Mouse (Mus musculus) myocyte (in vitro differentiated cells): ENCODE results near the gene Cd81. TPM values are rescaled to one million over a fixed set of nuclear protein-coding genes. Genes with fewer than 3 reads are reported as not detected.

Source experiments
- H3K27me3 ChIP-seq: one replicate; pipeline ENCODE4 v1.6.1; 2011; ENCODE audit not compliant: control insufficient read depth, insufficient read depth, insufficient read length
- H3K36me3 ChIP-seq: one replicate; pipeline ENCODE4 v1.6.1; 2011; ENCODE audit not compliant: control insufficient read depth, insufficient read depth
- H3K4me2 ChIP-seq: one replicate; pipeline ENCODE4 v1.6.1; 2011; ENCODE audit warnings: low read depth, control low read depth
- H3K4me3 ChIP-seq: one replicate; pipeline ENCODE4 v1.5.1; 2011; ENCODE audit warnings: mild to moderate bottlenecking, control low read depth, moderate library complexity
- H3K79me2 ChIP-seq: one replicate; pipeline ENCODE4 v1.6.1; 2011; ENCODE audit not compliant: control insufficient read depth, insufficient read depth
- H3ac ChIP-seq: one replicate; pipeline ENCODE4 v1.6.1; 2011; ENCODE audit not compliant: control insufficient read depth, insufficient read length
- CEBPB ChIP-seq: IDR thresholded peaks from 2 replicates; pipeline ENCODE4 v1.6.1; 2011; ENCODE audit warnings: mild to moderate bottlenecking, moderate library complexity; ENCODE audit not compliant: poor library complexity, insufficient read depth, severe bottlenecking
- E2F4 ChIP-seq: IDR thresholded peaks from one replicate; pipeline ENCODE4 v1.6.1; 2011; ENCODE audit warnings: mild to moderate bottlenecking, control low read depth, moderate library complexity; ENCODE audit not compliant: insufficient read depth
- MAX ChIP-seq: IDR thresholded peaks from one replicate; pipeline ENCODE4 v1.6.1; 2011; ENCODE audit warnings: low read depth, mild to moderate bottlenecking, control low read depth
- MYOD1 ChIP-seq, 3 experiments: IDR thresholded peaks; one replicate each; pipeline ENCODE4 v1.6.1; 2011; ENCODE audit warnings: control low read depth in 2 of 3, low read depth in 2 of 3, mild to moderate bottlenecking in 2 of 3, moderate library complexity in 1 of 3; ENCODE audit not compliant: insufficient read length in 2 of 3, control insufficient read depth in 1 of 3
- MYOG ChIP-seq, 3 experiments: IDR thresholded peaks; one replicate each; pipeline ENCODE4 v1.6.1; 2011; ENCODE audit warnings: control low read depth in 2 of 3, low read depth in 2 of 3, mild to moderate bottlenecking in 2 of 3; ENCODE audit not compliant: insufficient read length in 2 of 3, control insufficient read depth in 1 of 3, insufficient read depth in 1 of 3
- POLR2A ChIP-seq: IDR thresholded peaks from one replicate; pipeline ENCODE4 v1.6.1; 2011; ENCODE audit warnings: low read depth, mild to moderate bottlenecking, control low read depth, moderate library complexity; ENCODE audit not compliant: insufficient read length
- POLR2AphosphoS2 ChIP-seq: IDR thresholded peaks from one replicate; pipeline ENCODE4 v1.6.1; 2011; ENCODE audit warnings: low read depth, control low read depth; ENCODE audit not compliant: insufficient read length
- REST ChIP-seq: IDR thresholded peaks from one replicate; pipeline ENCODE4 v1.6.1; 2011; ENCODE audit warnings: mild to moderate bottlenecking, control low read depth, moderate library complexity; ENCODE audit not compliant: insufficient read depth, insufficient read length
- SRF ChIP-seq: IDR thresholded peaks from one replicate; pipeline ENCODE4 v1.6.1; 2011; ENCODE audit warnings: low read depth; ENCODE audit not compliant: control insufficient read depth, insufficient read length
- TCF12 ChIP-seq: IDR thresholded peaks from one replicate; pipeline ENCODE4 v1.6.1; 2011; ENCODE audit warnings: mild to moderate bottlenecking, control low read depth; ENCODE audit not compliant: poor library complexity, insufficient read depth, severe bottlenecking
- TCF3 ChIP-seq: IDR thresholded peaks from one replicate; pipeline ENCODE4 v1.6.1; 2011; ENCODE audit warnings: low read depth, control low read depth; ENCODE audit not compliant: insufficient read length
- USF1 ChIP-seq: IDR thresholded peaks from one replicate; pipeline ENCODE4 v1.6.1; 2011; ENCODE audit warnings: low read depth, mild to moderate bottlenecking, control low read depth, moderate library complexity
- polyA plus RNA-seq: library from polyadenylated mRNA; unstranded; fragments of >200 nt; fragmentation: generic; extraction: Trizol; gene quantifications from one replicate; pipeline ENCODE4 v1.2.1, GENCODE M21; 2012; ENCODE audit warnings: missing spikeins

The Cd81 gene
- polyA plus RNA-seq, 1 experiment = 744 TPM

DNA sequence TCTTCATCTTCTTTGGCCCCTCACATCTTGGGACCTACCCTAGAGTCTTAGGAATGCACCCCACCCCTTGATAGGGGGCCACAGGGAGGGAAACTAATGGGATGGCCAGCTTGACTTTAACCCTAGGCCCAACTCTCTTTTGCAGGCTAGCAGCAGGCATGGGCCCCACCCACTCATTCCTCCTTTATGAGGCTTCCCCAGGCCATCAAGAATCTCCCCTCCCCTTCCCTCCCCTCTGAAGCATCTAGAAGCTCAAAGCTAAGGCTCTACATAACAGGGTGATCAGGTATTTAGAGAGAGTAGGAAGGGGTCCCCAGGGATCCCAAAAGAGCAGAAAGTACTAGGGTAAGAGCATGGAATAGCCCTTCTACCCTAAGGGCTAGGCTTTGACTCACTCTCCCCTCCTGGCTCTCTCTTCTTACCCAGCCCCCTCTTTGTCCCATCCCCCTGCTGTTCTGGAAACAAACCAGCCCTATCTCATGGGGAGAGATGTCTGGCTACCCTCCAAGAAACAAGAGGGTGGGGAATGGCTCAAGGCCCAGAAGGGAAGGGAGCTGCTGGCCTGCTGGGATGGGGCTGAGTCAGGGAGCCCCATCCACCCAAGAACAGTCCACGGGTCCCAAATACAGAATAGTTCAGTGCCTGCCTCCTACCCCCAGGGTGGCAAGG lies 36.6 kb upstream of the Cd81 start:
- H3ac ChIP-seq = no peak overlapping the region
- H3K27me3 ChIP-seq = no peaks in the 10 kb centered on the region
- TF ChIP-seq SRF (no peak), USF1 (no peak), POLR2AphosphoS2 (no peak), TCF3 (no peak)
- H3K79me2 ChIP-seq = no peaks in the 10 kb centered on the region
- no peak overlapping the region for H3K4me3 ChIP-seq
- H3K36me3 ChIP-seq = no peaks in the 10 kb centered on the region
- peak overlapping the region; percentile 77 for H3K4me2 ChIP-seq

DNA sequence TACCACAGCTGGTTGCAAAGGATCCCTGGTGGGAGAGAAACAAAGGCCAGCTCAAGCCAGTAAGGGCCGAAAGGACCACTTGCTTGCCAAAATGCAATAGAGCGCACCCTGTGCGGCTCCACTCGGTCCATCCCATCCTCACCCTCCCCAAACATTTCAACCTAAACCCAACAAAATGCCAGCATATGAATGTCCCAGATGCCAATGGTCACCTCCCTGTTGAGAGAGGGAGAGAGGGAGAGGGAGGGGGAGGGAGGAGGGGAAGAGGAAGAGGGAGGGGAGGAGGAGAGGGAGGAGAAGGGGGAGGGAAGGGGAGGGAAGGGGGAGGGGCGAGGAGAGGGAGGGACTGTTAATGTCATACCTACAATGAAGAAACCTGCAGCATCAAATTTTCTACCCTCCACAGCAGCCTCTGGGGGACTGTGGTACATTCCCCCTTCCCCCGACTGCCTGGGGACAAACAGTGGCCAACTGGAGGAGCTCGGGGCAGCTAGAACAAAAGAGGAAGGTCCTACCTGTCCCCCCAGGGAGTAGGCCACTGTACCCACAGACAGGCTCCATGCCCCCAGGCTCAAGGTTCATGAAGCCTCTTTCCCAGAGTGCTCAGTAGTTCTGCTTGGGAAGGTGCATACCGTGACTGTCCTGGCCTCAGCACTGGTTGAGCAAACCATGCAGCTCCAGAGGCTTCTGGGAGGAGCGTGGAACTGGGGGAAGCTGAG lies 36.0 kb upstream of the Cd81 start:
- TF ChIP-seq TCF3 (no peak), SRF (no peak), POLR2AphosphoS2 (no peak), REST (no peak), USF1 (no peak), MYOD1 (IDR thresholded peaks at IDR 0.05; ENCODE audit: control insufficient read depth in 1 of 3, insufficient read length in 2 of 3, low read depth in 2 of 3) (no peak), MYOG (IDR thresholded peaks at IDR 0.05; ENCODE audit: control insufficient read depth in 1 of 3, insufficient read depth in 1 of 3, insufficient read length in 2 of 3, low read depth in 2 of 3) (no peak), CEBPB (no peak), TCF12 (no peak), MAX (no peak), POLR2A (no peak), E2F4 (no peak)
- no peaks in the 10 kb centered on the region for H3K79me2 ChIP-seq
- no peaks in the 10 kb centered on the region for H3K27me3 ChIP-seq
- no peak overlapping the region for H3K4me3 ChIP-seq
- H3ac ChIP-seq = no peak overlapping the region
- no peaks in the 10 kb centered on the region for H3K36me3 ChIP-seq
- peak overlapping the region; percentile 77 for H3K4me2 ChIP-seq

DNA sequence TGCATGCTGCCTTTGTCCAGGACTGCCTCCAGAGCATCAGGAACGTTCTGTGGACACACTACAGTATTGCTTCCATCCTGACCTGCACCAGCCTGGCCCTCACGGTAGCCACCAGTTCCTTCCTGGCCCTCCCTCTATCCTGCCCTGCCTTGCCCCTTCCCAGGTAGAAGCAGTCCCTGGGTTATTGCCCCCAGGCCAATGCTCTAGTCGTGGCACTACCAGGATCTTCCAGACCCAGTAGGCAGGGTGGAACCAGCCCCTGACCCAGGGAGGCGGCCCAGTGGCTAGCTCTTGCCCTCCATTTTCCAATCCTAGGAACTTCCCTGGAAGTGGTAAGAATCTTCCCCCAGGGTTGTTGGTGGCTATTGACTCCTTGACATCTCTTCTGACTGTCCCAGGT lies 35.4 kb upstream of the Cd81 start:
- no peaks in the 10 kb centered on the region for H3K79me2 ChIP-seq
- TF ChIP-seq POLR2AphosphoS2 = peak; percentile 9
- TF ChIP-seq POLR2A = no peak
- TF ChIP-seq SRF = no peak
- H3ac ChIP-seq = no peak overlapping the region
- no peaks in the 10 kb centered on the region for H3K27me3 ChIP-seq
- no peak overlapping the region for H3K4me2 ChIP-seq
- no peaks in the 10 kb centered on the region for H3K36me3 ChIP-seq
- H3K4me3 ChIP-seq = no peak overlapping the region

DNA sequence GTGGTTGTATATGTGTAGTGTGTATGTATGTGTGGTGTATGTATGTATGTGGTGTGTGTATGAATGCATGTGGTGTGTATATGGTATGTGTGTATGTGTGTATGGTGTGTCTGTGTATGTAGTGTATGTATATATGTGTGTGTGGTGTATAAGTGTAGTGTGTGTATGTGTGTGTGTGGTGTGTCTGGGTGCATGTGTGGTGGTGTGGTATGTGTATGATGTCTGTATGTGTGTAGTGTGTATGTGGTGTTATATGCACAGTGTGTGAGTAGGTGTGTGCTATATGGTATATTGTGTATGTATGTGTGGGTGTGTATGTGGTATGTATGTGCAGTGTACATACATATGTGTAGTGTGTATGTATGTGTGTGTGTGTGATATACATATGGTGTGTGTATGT lies 32.5 kb upstream of the Cd81 start:
- no peaks in the 10 kb centered on the region for H3K36me3 ChIP-seq

DNA sequence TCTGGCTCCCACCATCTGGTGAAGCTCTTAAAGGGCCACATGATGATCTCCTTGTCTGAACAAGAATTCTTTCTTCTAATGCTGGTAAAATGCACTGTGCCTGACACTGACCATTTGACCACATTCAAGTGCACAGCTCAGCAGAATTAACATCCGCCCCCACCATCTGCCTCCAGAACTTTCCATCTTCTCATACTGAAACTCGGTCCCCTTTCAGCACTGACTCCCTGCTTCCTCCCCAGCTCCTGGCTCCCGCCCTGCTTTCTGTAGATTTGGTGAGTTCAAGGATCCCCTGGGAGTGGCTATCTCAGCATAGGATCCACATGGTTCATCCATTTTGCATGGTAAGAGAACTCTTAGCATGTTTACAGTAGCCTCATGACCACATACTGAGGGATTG lies 31.8 kb upstream of the Cd81 start:
- H3K79me2 ChIP-seq = no peaks in the 10 kb centered on the region
- H3K4me3 ChIP-seq = no peak overlapping the region
- H3K27me3 ChIP-seq = no peaks in the 10 kb centered on the region
- no peak overlapping the region for H3K4me2 ChIP-seq
- H3K36me3 ChIP-seq = no peaks in the 10 kb centered on the region
- H3ac ChIP-seq = no peak overlapping the region
- TF ChIP-seq SRF = no peak
- TF ChIP-seq E2F4 = no peak
- no peak for TF ChIP-seq REST
- TF ChIP-seq TCF12 = no peak
- no peak for TF ChIP-seq MYOG (IDR thresholded peaks at IDR 0.05; ENCODE audit: control insufficient read depth in 1 of 3, insufficient read depth in 1 of 3, insufficient read length in 2 of 3, low read depth in 2 of 3)
- no peak for TF ChIP-seq POLR2A
- no peak for TF ChIP-seq POLR2AphosphoS2
- no peak for TF ChIP-seq MAX
- no peak for TF ChIP-seq CEBPB

More for the DNA sequence above, 32.5 kb upstream of the Cd81 start:
- Histone ChIP-seq H3K79me2 (no peaks in the 10 kb centered on the region), H3K4me3 (no peak overlapping the region), H3K4me2 (no peak overlapping the region), H3K27me3 (no peaks in the 10 kb centered on the region), H3ac (no peak overlapping the region)
- TF ChIP-seq REST (no peak), CEBPB (no peak), SRF (no peak), POLR2A (no peak), MAX (no peak), POLR2AphosphoS2 (no peak), MYOD1 (IDR thresholded peaks at IDR 0.05; ENCODE audit: control insufficient read depth in 1 of 3, insufficient read length in 2 of 3, low read depth in 2 of 3) (no peak), TCF12 (no peak), TCF3 (no peak)
